Mouse (Mus musculus): ENCODE data around the gene Rpn2.

The Rpn2 gene

GRCm38 (mm10) chr2:157309611-157310010, 30.8 kb downstream of the Rpn2 start:
- no peak for DNase-seq (ENCODE audit: inconsistent ontology term)

- no peak for DNase-seq (ENCODE audit: inconsistent ontology term)
Observed at GRCm38 (mm10) chr2:157310963-157311637, 32.3 kb downstream of the Rpn2 start.

- no peak for DNase-seq (ENCODE audit: inconsistent ontology term)
Observed at GRCm38 (mm10) chr2:157313718-157314117, 34.9 kb downstream of the Rpn2 start.

- DNase-seq (ENCODE audit: inconsistent ontology term): peak; percentile 87
Observed at GRCm38 (mm10) chr2:157314310-157314709, 35.5 kb downstream of the Rpn2 start.

- no peak for DNase-seq (ENCODE audit: inconsistent ontology term)
Observed at GRCm38 (mm10) chr2:157315486-157315885, 36.7 kb downstream of the Rpn2 start.

GRCm38 (mm10) chr2:157316358-157316933, 37.6 kb downstream of the Rpn2 start:
- DNase-seq (ENCODE audit: inconsistent ontology term): no peak

GRCm38 (mm10) chr2:157317220-157317619, 38.4 kb downstream of the Rpn2 start:
- DNase-seq (ENCODE audit: inconsistent ontology term): no peak

- no peak for DNase-seq (ENCODE audit: inconsistent ontology term)
Observed at GRCm38 (mm10) chr2:157320135-157320534, 41.3 kb downstream of the Rpn2 start.

GRCm38 (mm10) chr2:157320886-157321285, 42.1 kb downstream of the Rpn2 start:
- DNase-seq (ENCODE audit: inconsistent ontology term): peak; percentile 95

- no peak for DNase-seq (ENCODE audit: inconsistent ontology term)
Observed at GRCm38 (mm10) chr2:157322029-157322766, 43.4 kb downstream of the Rpn2 start.

GRCm38 (mm10) chr2:157325238-157325637, 46.4 kb downstream of the Rpn2 start:
- no peak for DNase-seq (ENCODE audit: inconsistent ontology term)

- DNase-seq (ENCODE audit: inconsistent ontology term): no peak
Observed at GRCm38 (mm10) chr2:157328106-157328505, 49.3 kb downstream of the Rpn2 start.

GRCm38 (mm10) chr2:157328570-157328969, 49.8 kb downstream of the Rpn2 start:
- peak; percentile 30 for DNase-seq (ENCODE audit: inconsistent ontology term)

GRCm38 (mm10) chr2:157332059-157332458, 53.2 kb downstream of the Rpn2 start:
- DNase-seq (ENCODE audit: inconsistent ontology term): no peak

GRCm38 (mm10) chr2:157338663-157339062, 59.8 kb downstream of the Rpn2 start:
- peak; percentile 72 for DNase-seq (ENCODE audit: inconsistent ontology term)

GRCm38 (mm10) chr2:157339532-157339931, 60.7 kb downstream of the Rpn2 start:
- DNase-seq (ENCODE audit: inconsistent ontology term): no peak

GRCm38 (mm10) chr2:157340221-157340741, 61.5 kb downstream of the Rpn2 start:
- DNase-seq (ENCODE audit: inconsistent ontology term): peak; percentile 58

- peak; percentile 76 for DNase-seq (ENCODE audit: inconsistent ontology term)
Observed at GRCm38 (mm10) chr2:157341554-157342270, 62.9 kb downstream of the Rpn2 start.

GRCm38 (mm10) chr2:157342328-157342926, 63.6 kb downstream of the Rpn2 start:
- DNase-seq (ENCODE audit: inconsistent ontology term): peak; percentile 66

- no peak for DNase-seq (ENCODE audit: inconsistent ontology term)
Observed at GRCm38 (mm10) chr2:157343337-157343736, 64.5 kb downstream of the Rpn2 start.

- DNase-seq (ENCODE audit: inconsistent ontology term): peak; percentile 87
Observed at GRCm38 (mm10) chr2:157347361-157348159, 68.7 kb downstream of the Rpn2 start, which contains the start of gene Ghrh. Gene Ghrh, minus strand, starts transcription at chr2:157347506.

Measured in Muller cell, postnatal 12 days (primary cell).